Mouse (Mus musculus): ENCODE data around the gene H2-DMb1.

Gene H2-DMb1

GRCm38 (mm10) chr17:34152923-34153322 lies at the start of gene H2-DMb1:
H2-DMb1 (plus strand) TSS chr17:34153072.
- POLR2A ChIA-PET = no interaction called here
- CTCF ChIA-PET = no interaction called here

- ChIA-PET CTCF (interaction anchor here in 2 of 4 experiments (0.7 to 2.1 kb wide), 3 partner anchors 8 to 66 kb away, joined by 3 to 10 read pairs (median 4); no protein-coding TSS in a partner anchor), POLR2A (interaction anchor here in 3 of 4 experiments (1.0 to 21.3 kb wide), 7 partner anchors 10 to 153 kb away, joined by 3 to 604 read pairs (median 103); partner anchors contain the start of genes H2-DMa (in 3 of the 3), B3galt4 (in 1 of the 3) and H2-Oa (in 1 of the 3))
Measured at GRCm38 (mm10) chr17:34104804-34105203, 48.1 kb upstream of the H2-DMb1 start.

GRCm38 (mm10) chr17:34106555-34106954 lies 46.3 kb upstream of the H2-DMb1 start:
- ChIA-PET POLR2A (interaction anchor here (0.6 to 21.3 kb wide), 15 partner anchors 9 to 853 kb away, joined by 3 to 604 read pairs (median 5); partner anchors contain the start of genes H2-DMa (in 4 of the 4), H2-Oa (in 2 of the 4), Brd2 (in 1 of the 4) and Col11a2 (in 1 of the 4)), CTCF (interaction anchor here (0.7 to 2.1 kb wide), 13 partner anchors 10 to 129 kb away, joined by 3 to 10 read pairs (median 4); no protein-coding TSS in a partner anchor)

- ChIA-PET CTCF (interaction anchor here (0.6 to 2.1 kb wide), 11 partner anchors 11 to 128 kb away, joined by 3 to 10 read pairs (median 4); no protein-coding TSS in a partner anchor), POLR2A (interaction anchor here (0.6 to 21.3 kb wide), 20 partner anchors 8 to 852 kb away, joined by 3 to 604 read pairs (median 4); partner anchors contain the start of genes H2-DMa (in 4 of the 4), Brd2 (in 2 of the 4), H2-Oa (in 2 of the 4) and B3galt4 (in 1 of the 4))
Measured at GRCm38 (mm10) chr17:34107109-34107867, 45.6 kb upstream of the H2-DMb1 start.

DNA sequence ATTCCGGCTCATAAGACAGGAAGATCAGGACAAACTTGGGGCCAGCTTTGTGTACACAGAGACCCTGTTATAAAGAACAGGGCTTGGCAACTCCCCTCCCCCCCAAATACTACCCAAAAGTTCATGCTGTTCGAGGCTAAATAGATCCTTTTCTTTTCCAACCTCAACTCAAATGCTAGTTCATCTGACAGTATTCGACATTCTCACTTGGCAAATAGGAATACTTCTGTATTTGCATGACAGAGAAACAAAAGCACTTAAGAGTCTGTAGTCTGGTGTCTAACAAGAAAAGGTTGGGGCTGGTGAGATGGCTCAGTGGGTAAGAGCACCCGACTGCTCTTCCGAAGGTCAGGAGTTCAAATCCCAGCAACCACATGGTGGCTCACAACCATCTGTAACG lies 44.4 kb upstream of the H2-DMb1 start:
- ChIA-PET CTCF (interaction anchor here (0.5 to 2.1 kb wide), 8 partner anchors 9 to 193 kb away, joined by 3 to 15 read pairs (median 4); partner anchors contain the start of genes Tapbp (in 1 of the 4) and Zbtb22 (in 1 of the 4)), POLR2A (interaction anchor here (0.6 to 21.3 kb wide), 16 partner anchors 7 to 351 kb away, joined by 3 to 604 read pairs (median 7); partner anchors contain the start of genes H2-DMa (in 4 of the 4), Brd2 (in 2 of the 4) and H2-Oa (in 1 of the 4))

DNA sequence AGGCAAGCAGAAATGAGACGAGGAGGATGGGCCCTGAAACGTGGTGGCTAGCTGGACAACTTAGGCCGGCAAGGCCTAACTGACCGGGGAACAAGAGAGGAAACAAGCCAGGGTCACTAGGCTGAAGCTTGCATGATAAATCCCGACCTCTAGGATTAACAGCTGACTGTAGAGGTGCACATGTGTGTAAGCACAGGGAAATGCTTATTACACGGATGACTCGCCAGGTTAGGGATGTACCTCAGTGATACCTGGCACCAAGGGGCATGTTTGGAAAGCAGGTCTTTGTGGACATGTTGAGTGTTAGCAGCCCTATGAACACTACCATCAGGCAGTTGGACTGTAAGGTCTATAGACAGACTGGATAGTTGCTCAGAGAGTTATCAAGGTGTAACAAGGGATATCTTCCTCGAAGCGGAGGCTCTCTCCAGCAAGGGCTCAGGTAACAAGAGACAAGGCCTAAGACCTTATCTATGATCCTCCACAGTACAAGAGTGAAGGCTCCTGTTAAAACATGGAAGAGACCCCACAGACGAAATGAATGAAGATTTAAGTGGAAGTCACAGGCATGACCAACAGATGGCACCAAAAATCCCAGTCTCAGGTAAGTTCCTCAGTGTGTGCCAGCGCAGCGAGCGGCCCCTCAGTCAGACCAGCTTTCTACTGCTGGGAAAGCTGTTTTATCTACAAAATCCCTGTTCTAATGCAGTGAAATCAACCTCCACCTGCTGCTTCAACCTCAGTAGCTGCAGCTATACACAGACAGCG lies 43.6 kb upstream of the H2-DMb1 start:
- POLR2A ChIA-PET = interaction anchor here (0.6 to 21.3 kb wide), 29 partner anchors 3 to 520 kb away, joined by 3 to 604 read pairs (median 6); partner anchors contain the start of genes H2-DMa (in 4 of the 4), Rxrb (in 3 of the 4), Slc39a7 (in 3 of the 4) and Brd2 (in 2 of the 4)
- CTCF ChIA-PET = interaction anchor here in 3 of 4 experiments (0.5 to 3.6 kb wide), 13 partner anchors 8 to 61 kb away, joined by 3 to 18 read pairs (median 4); no protein-coding TSS in a partner anchor

- POLR2A ChIA-PET = interaction anchor here (0.6 to 21.3 kb wide), 27 partner anchors 4 to 475 kb away, joined by 3 to 604 read pairs (median 6); partner anchors contain the start of genes H2-DMa (in 4 of the 4), Rxrb (in 3 of the 4), Slc39a7 (in 3 of the 4) and Brd2 (in 2 of the 4)
- CTCF ChIA-PET = interaction anchor here in 3 of 4 experiments (0.7 to 3.6 kb wide), 13 partner anchors 8 to 61 kb away, joined by 3 to 18 read pairs (median 4); partner anchors contain the start of gene H2-DMa (in 1 of the 3)
Measured at GRCm38 (mm10) chr17:34109806-34110195, 43.1 kb upstream of the H2-DMb1 start.

- ChIA-PET POLR2A (interaction anchor here (0.7 to 21.3 kb wide), 27 partner anchors 4 to 157 kb away, joined by 3 to 604 read pairs (median 7); partner anchors contain the start of genes H2-DMa (in 4 of the 4), Rxrb (in 3 of the 4), Slc39a7 (in 3 of the 4) and Brd2 (in 2 of the 4)), CTCF (interaction anchor here in 3 of 4 experiments (0.6 to 3.6 kb wide), 11 partner anchors 8 to 278 kb away, joined by 3 to 18 read pairs (median 4); partner anchors contain the start of gene H2-DMa (in 1 of the 3))
Measured at GRCm38 (mm10) chr17:34110309-34110708, 42.6 kb upstream of the H2-DMb1 start.

DNA sequence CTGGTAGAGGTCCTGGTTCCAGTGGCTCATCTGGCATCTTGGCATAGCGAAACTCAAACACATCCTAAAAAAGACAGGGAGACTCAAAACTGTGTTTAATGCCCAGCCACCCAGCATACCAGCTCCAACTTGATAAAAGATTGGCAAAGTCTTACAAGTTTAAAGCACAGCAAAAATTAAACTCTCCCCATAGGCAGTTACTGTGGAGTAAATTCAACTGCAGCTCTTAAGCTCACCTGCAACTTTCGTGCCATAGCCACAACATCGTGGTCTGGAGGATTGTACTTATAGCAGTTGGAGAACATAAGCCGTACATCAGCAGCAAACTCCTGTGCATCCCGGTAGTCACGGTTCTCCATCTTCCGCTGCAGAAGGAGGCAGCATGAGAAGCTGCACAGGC lies 38.8 kb upstream of the H2-DMb1 start:
- ChIA-PET CTCF (interaction anchor here in 2 of 4 experiments (1.8 to 2.1 kb wide), 2 partner anchors 13 to 21 kb away, joined by 4 to 9 read pairs; no protein-coding TSS in a partner anchor), POLR2A (interaction anchor here in 3 of 4 experiments (1.1 to 21.3 kb wide), 16 partner anchors 8 to 159 kb away, joined by 3 to 604 read pairs (median 62); partner anchors contain the start of genes Brd2 (in 2 of the 3), H2-Oa (in 2 of the 3), Rxrb (in 2 of the 3) and Slc39a7 (in 2 of the 3))

- CTCF ChIA-PET = interaction anchor here in 2 of 4 experiments (0.7 to 5.9 kb wide), 5 partner anchors 8 to 18 kb away, joined by 3 to 42 read pairs (median 7); no protein-coding TSS in a partner anchor
- POLR2A ChIA-PET = interaction anchor here (0.5 to 21.3 kb wide), 40 partner anchors 8 to 768 kb away, joined by 3 to 604 read pairs (median 6); partner anchors contain the start of genes H2-Oa (in 3 of the 4), Rxrb (in 3 of the 4), Slc39a7 (in 3 of the 4) and Brd2 (in 2 of the 4)
Measured at GRCm38 (mm10) chr17:34116736-34117370, 36.0 kb upstream of the H2-DMb1 start.

DNA sequence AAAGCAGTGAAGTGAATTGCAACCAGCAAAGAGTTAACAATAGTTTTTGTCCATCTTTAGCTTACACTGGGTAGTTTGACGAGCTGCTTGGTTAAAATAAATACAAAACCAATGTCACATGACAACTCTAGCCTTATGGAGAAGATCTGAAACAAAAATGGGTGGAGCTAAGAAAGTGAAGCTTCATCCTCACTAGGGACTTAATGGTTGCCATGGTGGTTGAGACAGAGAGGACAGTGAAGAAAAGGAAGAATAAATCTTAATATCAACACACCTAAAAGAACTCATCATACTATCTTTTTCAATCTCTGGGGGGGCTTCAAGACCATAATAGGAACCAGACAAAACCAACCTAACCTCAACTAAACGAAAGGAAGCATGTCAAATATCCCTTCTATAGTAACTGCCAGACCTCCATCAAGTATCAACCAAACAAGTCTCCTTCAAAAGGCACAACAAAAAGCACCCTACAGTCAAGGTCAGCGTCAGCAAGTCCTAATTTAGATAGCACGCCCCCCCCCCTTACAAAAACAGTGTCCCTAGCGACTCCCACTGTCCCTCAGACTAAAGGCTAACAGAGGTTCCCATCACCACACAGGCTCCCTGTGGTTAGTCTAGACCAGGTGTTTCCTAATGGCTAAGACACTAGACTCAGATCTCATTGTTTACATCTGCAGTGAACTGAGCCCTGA lies 35.3 kb upstream of the H2-DMb1 start:
- CTCF ChIA-PET = interaction anchor here in 2 of 4 experiments (0.7 to 5.9 kb wide), 5 partner anchors 9 to 18 kb away, joined by 3 to 42 read pairs (median 5); no protein-coding TSS in a partner anchor

GRCm38 (mm10) chr17:34118113-34118872 lies 34.6 kb upstream of the H2-DMb1 start:
- CTCF ChIA-PET = interaction anchor here in 3 of 4 experiments (0.5 to 5.9 kb wide), 9 partner anchors 8 to 856 kb away, joined by 3 to 42 read pairs (median 5); no protein-coding TSS in a partner anchor
- POLR2A ChIA-PET = interaction anchor here (0.6 to 21.3 kb wide), 97 partner anchors 9 to 993 kb away, joined by 3 to 604 read pairs (median 7); partner anchors contain the start of genes Rxrb (in 4 of the 4), Slc39a7 (in 4 of the 4), B3galt4 (in 3 of the 4) and H2-Oa (in 3 of the 4)

More for the DNA sequence above, 35.3 kb upstream of the H2-DMb1 start:
- POLR2A ChIA-PET = interaction anchor here (0.5 to 21.3 kb wide), 50 partner anchors 9 to 993 kb away, joined by 3 to 604 read pairs (median 8); partner anchors contain the start of genes H2-Oa (in 3 of the 4), Brd2 (in 2 of the 4), Psmb9 (in 2 of the 4) and Rps18 (in 2 of the 4)

GRCm38 (mm10) chr17:34118873-34119248 lies 34.0 kb upstream of the H2-DMb1 start:
- ChIA-PET POLR2A (interaction anchor here (0.6 to 21.3 kb wide), 155 partner anchors 8 to 1389 kb away, joined by 3 to 604 read pairs (median 5); partner anchors contain the start of genes Rxrb (in 4 of the 4), Slc39a7 (in 4 of the 4), Agpat1 (in 3 of the 4) and B3galt4 (in 3 of the 4)), CTCF (interaction anchor here in 3 of 4 experiments (0.7 to 5.9 kb wide), 7 partner anchors 9 to 206 kb away, joined by 3 to 42 read pairs (median 6); no protein-coding TSS in a partner anchor)

All from embryonic stem cell, embryonic (primary cell).